Mouse (Mus musculus) stomach, embryonic 14.5 days (tissue): ENCODE data around the gene Thap4. TPM values are rescaled to one million over a fixed set of nuclear protein-coding genes. Genes with fewer than 3 reads are reported as not detected.
A peak's percentile ranks its signal among the peaks of the same experiment; 100 is the strongest.

ENCODE experiments used
- ATAC-seq: fragments of 200-750 bp; cut with Nextera tagmentation; 2 replicates; pipeline ENCODE4 v1.8.0; 2017; ENCODE audit warnings: low read depth, moderate TSS enrichment; ENCODE audit not compliant: insufficient number of reproducible peaks, insufficient read depth, low FRiP score
- H3K27ac ChIP-seq: fragments of 300-500 bp; sonication (generic); 2 replicates; pipeline ENCODE4 v1.5.1; 2014; ENCODE audit warnings: mild to moderate bottlenecking, low read length, moderate library complexity, mixed read lengths
- H3K27me3 ChIP-seq: fragments of 300-500 bp; sonication (generic); 2 replicates; pipeline ENCODE4 v1.6.1; 2014; ENCODE audit warnings: low read length, control low read depth, mixed read lengths; ENCODE audit not compliant: control insufficient read depth, insufficient read depth
- H3K36me3 ChIP-seq: fragments of 300-500 bp; sonication (generic); 2 replicates; pipeline ENCODE4 v1.6.1; 2014; ENCODE audit warnings: mild to moderate bottlenecking, control low read depth, low read length, moderate library complexity, mixed read lengths; ENCODE audit not compliant: control insufficient read depth, insufficient read depth
- H3K4me1 ChIP-seq: fragments of 300-500 bp; sonication (generic); 2 replicates; pipeline ENCODE4 v1.6.1; 2014; ENCODE audit warnings: low read length, control low read depth, mixed read lengths; ENCODE audit not compliant: control insufficient read depth, insufficient read depth
- H3K4me2 ChIP-seq: fragments of 300-500 bp; sonication (generic); replicated peaks from 2 replicates; pipeline ENCODE4 v1.6.1; 2014; ENCODE audit warnings: low read depth, low read length, control low read depth
- H3K4me3 ChIP-seq: fragments of 300-500 bp; sonication (generic); 2 replicates; pipeline ENCODE4 v1.5.1; 2014; ENCODE audit warnings: low read depth, low read length, control low read depth
- H3K9ac ChIP-seq: fragments of 300-500 bp; sonication (generic); replicated peaks from 2 replicates; pipeline ENCODE4 v1.6.1; 2014; ENCODE audit warnings: low read depth, mild to moderate bottlenecking, control low read depth, low read length, moderate library complexity, mixed read lengths
- H3K9me3 ChIP-seq: fragments of 300-500 bp; sonication (generic); 2 replicates; pipeline ENCODE4 v1.6.1; 2016; ENCODE audit warnings: low read depth, low read length, control low read depth; ENCODE audit not compliant: control insufficient read depth
- WGBS: fragments of 180-500 bp; shearing (Covaris S2); extraction: QIAGEN DNeasy Blood & Tissue Kit; methylation state at CpG from one replicate; pipeline ENCODE4 v1.1.7; 2014; 5-methylcytosine and 5-hydroxymethylcytosine counted together
- polyA plus RNA-seq: library from polyadenylated mRNA; unstranded; fragments of >200 nt; fragmentation: Nextera tagmentation; extraction: Ambion mirVana; gene quantifications from 2 replicates; pipeline ENCODE4 v1.2.1, GENCODE M21; 2014

Thap4 gene
- polyA plus RNA-seq, 1 experiment from 2014 or later = 51.0 TPM

- ATAC-seq = no peak
- no peaks in the 10 kb centered on the region for H3K9me3 ChIP-seq
- H3K4me3 ChIP-seq = no peak overlapping the region
- H3K4me1 ChIP-seq = no peaks in the 10 kb centered on the region
- H3K27me3 ChIP-seq = no peaks in the 10 kb centered on the region
- peaks cover 12% of the 10 kb centered on the region; the same call in 1 of the 2 replicates for H3K36me3 ChIP-seq
- H3K27ac ChIP-seq = no peak overlapping the region
- 87% methylated on average over 9 of the region's 9 CpGs for WGBS
- H3K4me2 ChIP-seq = no peak overlapping the region
- H3K9ac ChIP-seq = no peak overlapping the region
Measured at GRCm38 (mm10) chr1:93692773-93693172, 61.9 kb downstream of the Thap4 start.

- H3K9me3 ChIP-seq = no peaks in the 10 kb centered on the region
- H3K36me3 ChIP-seq = peaks cover 12% of the 10 kb centered on the region; the same call in 1 of the 2 replicates
- 73% methylated on average over 10 of the region's 10 CpGs for WGBS
- H3K4me1 ChIP-seq = 0 out of 2 replicates have a peak, but pooled peaks cover 6% of the 10 kb centered on the region
- ATAC-seq = no peak
- H3K9ac ChIP-seq = no peak overlapping the region
- H3K27ac ChIP-seq = no peak overlapping the region
- H3K4me3 ChIP-seq = no peak overlapping the region
- H3K27me3 ChIP-seq = no peaks in the 10 kb centered on the region
- no peak overlapping the region for H3K4me2 ChIP-seq
Measured at GRCm38 (mm10) chr1:93691786-93692357, 62.8 kb downstream of the Thap4 start.

- H3K9me3 ChIP-seq = no peaks in the 10 kb centered on the region
- no peak overlapping the region for H3K4me3 ChIP-seq
- H3K9ac ChIP-seq = no peak overlapping the region
- 89% methylated on average over 8 of the region's 8 CpGs for WGBS
- H3K4me2 ChIP-seq = no peak overlapping the region
- no peaks in the 10 kb centered on the region for H3K27me3 ChIP-seq
- peaks cover 12% of the 10 kb centered on the region; the same call in 1 of the 2 replicates for H3K36me3 ChIP-seq
- ATAC-seq = no peak
- H3K27ac ChIP-seq = no peak overlapping the region
- H3K4me1 ChIP-seq = 0 out of 2 replicates have a peak, but pooled peaks cover 6% of the 10 kb centered on the region
Measured at GRCm38 (mm10) chr1:93691106-93691505, 63.6 kb downstream of the Thap4 start.

GRCm38 (mm10) chr1:93689901-93690496, 64.7 kb downstream of the Thap4 start:
- no peak overlapping the region for H3K4me2 ChIP-seq
- H3K36me3 ChIP-seq = peaks cover 12% of the 10 kb centered on the region; the same call in 1 of the 2 replicates
- H3K9me3 ChIP-seq = no peaks in the 10 kb centered on the region
- ATAC-seq = no peak
- no peak overlapping the region for H3K4me3 ChIP-seq
- H3K27me3 ChIP-seq = no peaks in the 10 kb centered on the region
- H3K27ac ChIP-seq = no peak overlapping the region
- H3K9ac ChIP-seq = no peak overlapping the region
- H3K4me1 ChIP-seq = 0 out of 2 replicates have a peak, but pooled peaks cover 9% of the 10 kb centered on the region
- 80% methylated on average over 7 of the region's 7 CpGs for WGBS

- Histone ChIP-seq H3K27ac (no peak overlapping the region), H3K4me2 (no peak overlapping the region), H3K27me3 (no peaks in the 10 kb centered on the region), H3K9me3 (no peaks in the 10 kb centered on the region), H3K9ac (no peak overlapping the region), H3K4me3 (no peak overlapping the region), H3K36me3 (peaks cover 12% of the 10 kb centered on the region; the same call in 1 of the 2 replicates), H3K4me1 (0 out of 2 replicates have a peak, but pooled peaks cover 10% of the 10 kb centered on the region)
- ATAC-seq = no peak
- 81% methylated on average over 8 of the region's 8 CpGs for WGBS
Measured at GRCm38 (mm10) chr1:93688154-93688553, 66.5 kb downstream of the Thap4 start.

- 58% methylated on average over 3 of the region's 3 CpGs for WGBS
- H3K27ac ChIP-seq = no peak overlapping the region
Measured at GRCm38 (mm10) chr1:93686961-93687320, 67.7 kb downstream of the Thap4 start.

GRCm38 (mm10) chr1:93686245-93686960, 68.3 kb downstream of the Thap4 start:
- H3K27ac ChIP-seq = peak overlapping the region; percentile 28; the same call in 1 of the 2 replicates
- ATAC-seq = peak; percentile 81
- H3K4me3 ChIP-seq = peak overlapping the region; percentile 56
- 5% methylated on average over 51 of the region's 51 CpGs for WGBS
- peaks cover 8% of the 10 kb centered on the region; the same call in 1 of the 2 replicates for H3K36me3 ChIP-seq
- peak overlapping the region; percentile 46 for H3K9ac ChIP-seq
- no peaks in the 10 kb centered on the region for H3K27me3 ChIP-seq
- H3K4me1 ChIP-seq = 0 out of 2 replicates have a peak, but pooled peaks cover 10% of the 10 kb centered on the region
- no peaks in the 10 kb centered on the region for H3K9me3 ChIP-seq
- H3K4me2 ChIP-seq = peak overlapping the region; percentile 89

More at GRCm38 (mm10) chr1:93686961-93687320, 67.7 kb downstream of the Thap4 start:
- Histone ChIP-seq H3K27me3 (no peaks in the 10 kb centered on the region), H3K36me3 (peaks cover 9% of the 10 kb centered on the region; the same call in 1 of the 2 replicates), H3K9ac (peak overlapping the region; percentile 46; the same call in 1 of the 2 replicates), H3K4me2 (peak overlapping the region; percentile 89), H3K4me3 (peak overlapping the region; percentile 56), H3K4me1 (0 out of 2 replicates have a peak, but pooled peaks cover 10% of the 10 kb centered on the region), H3K9me3 (no peaks in the 10 kb centered on the region)
- ATAC-seq = no peak
